Mouse (Mus musculus) heart, postnatal 0 days (tissue): Measurements from ENCODE around the gene Lrfn3.

Experiments
- CTCF ChIP-seq: IDR thresholded peaks from 2 replicates; pipeline ENCODE4 v1.5.1; 2016; ENCODE audit warnings: antibody characterized with exemption, control low read depth, low read depth
- EP300 ChIP-seq: IDR thresholded peaks from 2 replicates; pipeline ENCODE4 v1.6.1; 2016; ENCODE audit warnings: antibody characterized with exemption, low read depth

DNA sequence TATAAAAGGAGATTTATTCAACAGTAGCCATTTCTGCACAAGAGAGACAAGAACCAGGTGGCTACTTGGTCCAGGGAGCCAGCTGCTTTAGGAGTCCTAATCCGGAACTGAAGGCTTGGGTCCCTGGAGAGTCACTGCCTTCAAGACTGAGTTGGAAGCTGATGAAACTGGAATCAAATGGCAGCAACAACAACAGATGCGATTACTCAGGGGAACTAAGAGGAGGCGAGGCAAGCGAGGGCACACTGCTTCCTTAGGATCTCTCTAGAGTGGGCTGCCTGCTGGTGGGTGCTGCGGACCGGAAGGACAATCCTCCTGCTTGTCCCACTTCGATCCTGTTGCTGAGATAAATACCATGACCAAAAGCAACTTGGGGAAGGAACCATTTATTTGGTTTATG lies 37.1 kb upstream of the Lrfn3 start:
- TF ChIP-seq CTCF (no peak), EP300 (no peak)
